Mouse (Mus musculus) kidney, postnatal 36 days (tissue): Measurements from ENCODE around the gene Gcsam.

Source experiments
- DNase-seq, 2 experiments: peaks; one replicate each; pipeline ENCODE4 v3.0.0; 2021 to 2022; ENCODE audit warnings: mixed read lengths in 2 of 2

The Gcsam gene

GRCm38 (mm10) chr16:45610267-45610666 is at the start of gene Gcsam:
Gcsam (plus strand) TSS chr16:45610380.
- DNase-seq = no peak

- DNase-seq = no peak
Observed at GRCm38 (mm10) chr16:45561747-45562146, 48.4 kb upstream of the Gcsam start.

- DNase-seq = no peak
Observed at GRCm38 (mm10) chr16:45572307-45572706, 37.9 kb upstream of the Gcsam start.

- peak in 1 of 2 experiments; percentile 5 for DNase-seq
Observed at GRCm38 (mm10) chr16:45579883-45580282, 30.3 kb upstream of the Gcsam start.

DNA sequence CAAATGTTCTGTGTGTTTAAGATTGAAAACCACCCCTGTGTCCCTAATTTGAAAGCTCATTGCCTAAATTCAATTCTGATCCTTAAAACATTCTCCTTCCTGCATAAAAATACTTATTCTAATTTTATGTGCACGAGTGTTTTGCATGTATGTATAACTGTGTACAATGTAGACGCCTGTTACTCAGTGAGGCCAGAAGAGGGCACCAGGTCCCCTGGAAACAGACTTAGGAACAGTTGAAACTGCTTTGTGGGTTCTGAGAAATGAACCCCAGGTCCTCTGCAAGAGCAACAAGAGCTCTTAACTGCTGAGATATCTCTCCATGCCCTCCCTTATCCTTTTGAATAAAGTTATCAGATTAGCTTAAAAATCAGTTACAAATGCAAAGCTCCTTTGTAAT is 27.7 kb upstream of the Gcsam start:
- peak; percentile 13 to 58 for DNase-seq

- DNase-seq = no peak
Observed at GRCm38 (mm10) chr16:45593656-45594055, 16.5 kb upstream of the Gcsam start.

GRCm38 (mm10) chr16:45595494-45595893 is 14.7 kb upstream of the Gcsam start:
- DNase-seq = no peak

- peak; percentile 29 to 68 for DNase-seq
Observed at GRCm38 (mm10) chr16:45608481-45608954, 1.7 kb upstream of the Gcsam start.

GRCm38 (mm10) chr16:45609300-45609699 is 880 bp upstream of the Gcsam start:
- peak; percentile 39 to 58 for DNase-seq

- DNase-seq = no peak
Observed at GRCm38 (mm10) chr16:45613247-45613646, 3.1 kb downstream of the Gcsam start.

- no peak for DNase-seq
Observed at GRCm38 (mm10) chr16:45615944-45616343, 5.8 kb downstream of the Gcsam start.

- DNase-seq = no peak
Observed at GRCm38 (mm10) chr16:45619751-45620375, 9.7 kb downstream of the Gcsam start.

GRCm38 (mm10) chr16:45623230-45623629 is 13.1 kb downstream of the Gcsam start:
- no peak for DNase-seq

- no peak for DNase-seq
Observed at GRCm38 (mm10) chr16:45624791-45625190, 14.6 kb downstream of the Gcsam start.

- no peak for DNase-seq
Observed at GRCm38 (mm10) chr16:45625342-45625741, 15.2 kb downstream of the Gcsam start.

DNA sequence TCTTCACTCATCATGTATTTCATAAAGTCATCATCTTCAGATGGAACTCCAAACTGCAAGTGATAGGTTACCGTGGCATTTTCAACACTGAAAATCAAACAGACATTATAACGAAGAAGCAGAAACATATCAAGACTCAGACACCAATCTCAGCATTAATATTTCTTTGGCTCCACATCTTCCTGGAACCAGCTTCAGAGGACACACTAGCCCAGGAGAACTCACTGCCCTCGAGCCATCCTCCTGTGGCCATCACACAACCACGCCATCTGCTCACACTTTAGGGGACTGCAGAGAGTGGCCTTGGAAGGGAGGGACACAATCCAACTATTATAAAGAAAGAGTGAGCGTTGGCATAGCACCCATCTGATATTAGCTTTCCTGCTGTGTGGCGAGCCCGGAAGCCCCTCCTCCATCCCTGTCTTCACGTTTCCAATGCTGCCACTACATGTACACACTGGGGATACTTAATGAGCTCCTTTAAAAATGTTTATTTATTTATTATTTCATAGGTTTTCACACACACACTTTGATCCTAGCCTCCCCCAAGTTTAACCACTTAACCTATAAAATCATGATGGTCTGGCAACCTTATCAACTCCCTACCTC is 19.4 kb downstream of the Gcsam start:
- no peak for DNase-seq

DNA sequence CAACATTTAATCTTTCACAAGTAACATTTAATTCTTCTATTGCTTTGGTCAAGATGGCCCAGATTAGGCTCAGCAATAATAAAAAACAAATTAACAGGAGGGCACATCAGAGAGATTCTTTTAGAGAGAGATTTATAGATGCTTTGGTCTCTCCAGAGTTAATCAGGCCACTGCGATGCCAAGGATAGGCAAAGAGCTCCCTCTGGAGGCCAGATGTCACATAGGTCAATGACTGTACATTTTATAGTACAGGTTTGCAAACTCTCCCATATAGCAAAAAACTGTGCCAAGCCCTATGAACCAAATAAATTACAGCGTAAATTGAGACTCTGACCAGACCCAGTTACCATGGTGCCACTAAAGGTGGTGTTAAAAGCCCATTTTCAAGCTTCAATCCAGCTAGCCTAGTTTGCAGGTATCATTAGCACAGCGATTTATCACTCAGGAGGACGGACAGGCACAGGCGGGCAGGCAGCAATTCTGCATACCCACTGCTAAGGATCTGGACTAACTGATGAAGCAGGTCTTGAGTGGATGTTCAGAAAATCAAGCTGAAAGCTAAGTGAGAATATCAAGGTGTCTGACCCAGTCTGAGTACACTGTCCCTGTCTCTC is 20.3 kb downstream of the Gcsam start:
- DNase-seq = peak; percentile 58 to 83

GRCm38 (mm10) chr16:45632420-45632819 is 22.2 kb downstream of the Gcsam start:
- no peak for DNase-seq

GRCm38 (mm10) chr16:45635826-45636225 is 25.6 kb downstream of the Gcsam start:
- no peak for DNase-seq

GRCm38 (mm10) chr16:45640070-45640762 is 30.0 kb downstream of the Gcsam start:
- DNase-seq = no peak

DNA sequence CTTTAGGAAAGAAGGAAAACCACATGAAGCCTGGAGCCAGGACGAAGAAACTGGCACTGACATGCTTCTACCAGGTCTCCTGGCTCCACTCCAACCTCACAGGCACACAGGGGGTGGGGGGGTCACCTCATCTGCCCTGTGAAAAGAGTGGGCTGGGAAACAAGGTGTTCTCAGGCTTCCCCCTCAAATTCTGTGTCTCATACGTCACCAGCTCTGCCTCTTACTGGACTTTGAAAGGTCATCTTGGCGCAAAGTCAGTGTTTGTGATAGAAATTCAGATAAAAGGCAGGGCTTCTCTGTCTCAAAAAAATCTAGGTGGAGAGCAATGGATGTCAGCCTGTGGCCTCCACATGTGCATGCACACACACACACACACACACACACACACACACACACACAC is 31.1 kb downstream of the Gcsam start:
- DNase-seq = no peak

DNA sequence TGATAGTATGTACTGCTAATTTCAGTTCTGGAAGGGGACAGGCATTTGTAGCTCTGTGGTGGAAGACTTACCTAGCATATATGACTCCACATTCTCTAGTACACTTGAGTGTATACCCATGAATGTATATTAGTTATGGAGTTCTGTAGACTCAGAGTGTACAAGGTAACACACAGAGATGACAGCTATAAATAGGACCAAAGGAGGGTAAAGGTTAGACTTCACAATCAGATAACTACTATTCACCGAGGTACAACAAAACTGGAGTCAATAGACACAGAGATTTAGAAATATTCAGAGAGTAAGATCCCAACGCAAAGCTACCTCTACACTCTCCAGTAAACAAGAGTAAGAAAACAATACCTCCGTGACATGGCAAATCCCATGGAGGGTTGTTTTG is 33.8 kb downstream of the Gcsam start:
- no peak for DNase-seq

GRCm38 (mm10) chr16:45644380-45644779 is 34.2 kb downstream of the Gcsam start:
- peak; percentile 22 to 44 for DNase-seq

GRCm38 (mm10) chr16:45651497-45651896 is 41.3 kb downstream of the Gcsam start:
- no peak for DNase-seq
